ENCODE assay signal across 10 mouse cellular contexts in the genomic region with DNA sequence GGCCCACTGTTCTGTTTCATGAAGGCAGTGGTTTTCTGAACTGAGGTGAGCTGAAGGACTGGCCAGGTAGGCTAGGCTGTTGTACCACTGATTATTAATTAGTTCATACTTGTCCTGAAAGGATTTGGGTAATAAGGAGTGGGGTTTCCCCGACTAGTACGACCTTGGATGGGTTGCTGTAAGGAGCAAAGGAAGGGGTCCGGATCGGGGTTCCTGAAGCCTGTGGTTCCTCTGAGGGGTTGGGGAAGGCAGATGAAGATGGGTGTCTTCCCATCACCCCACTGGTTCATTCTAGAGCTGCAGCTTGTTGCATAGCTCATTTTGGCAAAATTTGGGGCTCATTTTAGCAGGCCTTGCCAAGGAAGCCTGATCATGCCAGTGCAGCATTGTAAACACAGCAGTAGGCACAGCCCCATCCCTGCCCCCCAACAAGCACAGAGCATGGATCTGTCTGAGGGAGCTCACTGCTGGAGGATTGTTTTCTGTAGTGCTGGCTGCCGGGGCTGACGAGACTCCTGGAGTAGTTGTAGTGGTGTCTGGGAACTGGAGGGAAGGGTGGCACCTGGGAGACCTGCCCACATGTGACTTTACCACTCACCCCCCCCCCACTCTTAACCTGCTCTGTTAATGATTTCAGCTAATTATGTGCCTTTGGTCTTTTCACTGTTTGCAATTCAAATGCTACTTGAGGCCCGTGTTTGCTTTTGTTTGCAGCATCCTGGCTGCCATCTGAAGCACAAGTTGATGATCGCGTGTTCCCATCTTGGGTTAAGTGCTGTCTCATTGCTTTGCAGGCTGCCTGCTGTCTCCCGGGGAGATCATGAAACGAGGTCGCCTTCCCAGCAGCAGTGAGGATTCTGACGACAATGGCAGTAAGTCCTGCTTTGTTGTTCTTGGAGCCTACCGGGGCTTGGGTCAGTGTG. TPM values are rescaled to one million over a fixed set of nuclear protein-coding genes. Genes with fewer than 3 reads are reported as not detected.
DNase-seq lines count a peak whose midpoint lies in the region; ATAC-seq and TF ChIP-seq lines count a peak whose summit lies in the region.
"Had no signal": no experiment of that assay in that cellular context is flagged by ENCODE, and none has a peak within 500 bp of the region (broad histone marks: within the 10 kb centered on the region; RNA-seq: fewer than 3 reads in every experiment).

No protein-coding gene starts in this region.

- 42% methylated on average over 14 of the region's 14 CpGs for WGBS in hindbrain, embryonic 10.5 days
- 38% methylated on average over 14 of the region's 14 CpGs for WGBS in hindbrain, embryonic 11.5 days
- WGBS in hindbrain, embryonic 16.5 days = 30% methylated on average over 14 of the region's 14 CpGs
- WGBS in limb, embryonic 10.5 days = 57% methylated on average over 14 of the region's 14 CpGs
- WGBS in olfactory bulb, adult 2 months = 28% methylated on average over 14 of the region's 14 CpGs

- ATAC-seq in hindbrain, embryonic 11.5 days (ENCODE audit: low FRiP score) = no peak
- ATAC-seq in hindbrain, embryonic 16.5 days = peak; percentile 53; the same call in 1 of the 2 replicates
- ATAC-seq in inflammation-experienced regulatory T-cells, adult 6 months = no peak

- no peaks in the 10 kb centered on the region for H3K9me3 ChIP-seq in hindbrain, embryonic 10.5 days
- H3K9me3 ChIP-seq in hindbrain, embryonic 11.5 days (ENCODE audit: control insufficient read depth, low read length) = no peaks in the 10 kb centered on the region
- no peaks in the 10 kb centered on the region for H3K9me3 ChIP-seq in hindbrain, embryonic 16.5 days (ENCODE audit: control insufficient read depth, low read length)
- H3K9me3 ChIP-seq in limb, embryonic 10.5 days (replicated peaks) = no peaks in the 10 kb centered on the region
- H3K9me3 ChIP-seq: limb, embryonic 15.5 days had no signal

- intact Hi-C loops in left cerebral cortex, postnatal 14 days (cut with DNase I) = no loop called here

- H3K27ac ChIP-seq in hindbrain, embryonic 10.5 days = peak overlapping the region; percentile 56; the same call in 1 of the 2 replicates
- H3K27ac ChIP-seq in hindbrain, embryonic 11.5 days (ENCODE audit: low read depth, low read length) = no peak overlapping the region
- no peak overlapping the region for H3K27ac ChIP-seq in hindbrain, embryonic 16.5 days (ENCODE audit: low read depth, low read length)
- H3K27ac ChIP-seq in limb, embryonic 10.5 days = peak overlapping the region; percentile 12; the same call in 1 of the 2 replicates
- H3K27ac ChIP-seq in olfactory bulb, adult 2 months (ENCODE audit: insufficient read depth, low read depth, low read length) = peak overlapping the region; percentile 83
- H3K27ac ChIP-seq: limb, embryonic 15.5 days had no signal

- no peak for DNase-seq in hindbrain, embryonic 10.5 days (ENCODE audit: low spot score)
- DNase-seq in hindbrain, embryonic 11.5 days (ENCODE audit: low spot score) = no peak
- DNase-seq in limb, embryonic 10.5 days (ENCODE audit: low spot score) = no peak
- no peak for DNase-seq in cerebellum, adult 8-10 months
- no peak for DNase-seq in left cerebral cortex, postnatal 14 days (ENCODE audit: low spot score in 2 of 2)

- peaks cover 25% of the 10 kb centered on the region; the same call in 1 of the 2 replicates for H3K36me3 ChIP-seq in hindbrain, embryonic 10.5 days
- no peaks in the 10 kb centered on the region for H3K36me3 ChIP-seq in hindbrain, embryonic 11.5 days (ENCODE audit: control insufficient read depth, insufficient read depth, low read length)
- no peaks in the 10 kb centered on the region for H3K36me3 ChIP-seq in hindbrain, embryonic 16.5 days (ENCODE audit: control insufficient read depth, insufficient read depth, low read length)
- H3K36me3 ChIP-seq in limb, embryonic 10.5 days = no peaks in the 10 kb centered on the region
- H3K36me3 ChIP-seq: limb, embryonic 15.5 days had no signal

- TF ChIP-seq CTCF in olfactory bulb, adult 2 months (IDR thresholded peaks at IDR 0.05; ENCODE audit: insufficient read depth, low read depth, low read length) = no peak

- H3K9ac ChIP-seq in hindbrain, embryonic 11.5 days (ENCODE audit: low read depth, low read length) = no peak overlapping the region
- no peak overlapping the region for H3K9ac ChIP-seq in hindbrain, embryonic 16.5 days (ENCODE audit: low read depth, low read length)
- H3K9ac ChIP-seq: limb, embryonic 15.5 days had no signal

- H3K27me3 ChIP-seq in hindbrain, embryonic 10.5 days (ENCODE audit: insufficient read depth, poor library complexity, severe bottlenecking) = no peaks in the 10 kb centered on the region
- H3K27me3 ChIP-seq in hindbrain, embryonic 11.5 days (ENCODE audit: control insufficient read depth, insufficient read depth, low read length) = no peaks in the 10 kb centered on the region
- no peaks in the 10 kb centered on the region for H3K27me3 ChIP-seq in hindbrain, embryonic 16.5 days (replicated peaks; ENCODE audit: control insufficient read depth, insufficient read depth, low read length)
- no peaks in the 10 kb centered on the region for H3K27me3 ChIP-seq in limb, embryonic 10.5 days (ENCODE audit: low read depth, poor library complexity, severe bottlenecking)
- H3K27me3 ChIP-seq: CH12.LX; limb, embryonic 15.5 days had no signal

- no peak overlapping the region for H3K4me2 ChIP-seq in hindbrain, embryonic 11.5 days (replicated peaks; ENCODE audit: low read depth, low read length)
- H3K4me2 ChIP-seq in hindbrain, embryonic 16.5 days (ENCODE audit: low read length) = no peak overlapping the region
- H3K4me2 ChIP-seq: limb, embryonic 15.5 days had no signal

- no peak overlapping the region for H3K4me3 ChIP-seq in hindbrain, embryonic 10.5 days
- no peak overlapping the region for H3K4me3 ChIP-seq in hindbrain, embryonic 11.5 days (ENCODE audit: low read depth, low read length)
- no peak overlapping the region for H3K4me3 ChIP-seq in hindbrain, embryonic 16.5 days (ENCODE audit: low read length)
- H3K4me3 ChIP-seq in limb, embryonic 10.5 days = no peak overlapping the region
- H3K4me3 ChIP-seq in olfactory bulb, adult 2 months (ENCODE audit: insufficient read depth, low read depth, low read length) = no peak overlapping the region
- H3K4me3 ChIP-seq: limb, embryonic 15.5 days had no signal

- H3K4me1 ChIP-seq in hindbrain, embryonic 10.5 days (replicated peaks) = peaks cover 58% of the 10 kb centered on the region
- H3K4me1 ChIP-seq in hindbrain, embryonic 11.5 days (replicated peaks; ENCODE audit: control insufficient read depth, insufficient read depth, low read length) = 0 out of 2 replicates have a peak, but pooled peaks cover 3% of the 10 kb centered on the region
- peaks cover 14% of the 10 kb centered on the region for H3K4me1 ChIP-seq in hindbrain, embryonic 16.5 days (ENCODE audit: control insufficient read depth, insufficient read depth, low read depth, low read length)
- H3K4me1 ChIP-seq in limb, embryonic 10.5 days = peaks cover 51% of the 10 kb centered on the region
- H3K4me1 ChIP-seq in olfactory bulb, adult 2 months (ENCODE audit: control insufficient read depth, insufficient read depth, low read length) = peaks cover 54% of the 10 kb centered on the region

- TF ChIP-seq POLR2A in olfactory bulb, adult 2 months (IDR thresholded peaks at IDR 0.05; ENCODE audit: insufficient read depth, low read depth, low read length) = no peak

RNA-seq across cellular contexts. Expression of gene Jade1, which starts 25.1 kb away (rescaled TPM):
- polyA plus RNA-seq in hindbrain, embryonic 10.5 days (2016; fragmentation: Nextera tagmentation; extraction: Ambion mirVana) = 12.2 and 19.1 TPM in 2 replicates
- 12.1 and 13.0 TPM in 2 replicates for polyA plus RNA-seq in hindbrain, embryonic 11.5 days (2014; fragmentation: Nextera tagmentation; extraction: Ambion mirVana)
- polyA plus RNA-seq in hindbrain, embryonic 16.5 days (2015; fragmentation: Nextera tagmentation; extraction: Ambion mirVana) = 12.7 TPM in 2 replicates
- polyA plus RNA-seq in limb, embryonic 10.5 days (2016; fragmentation: Nextera tagmentation; extraction: Ambion mirVana) = 16.4 and 17.6 TPM in 2 replicates
- not detected in 2 replicates for polyA plus RNA-seq in olfactory bulb, adult 2 months (2012; ENCODE audit: insufficient read depth, insufficient read length, low replicate concordance, missing spikeins)
- 10 to 100 TPM in 2 of 3 experiments, 1 to 10 TPM in 1; 5.1 to 10.7 (median 10.3) TPM for polyA plus RNA-seq in inflammation-experienced regulatory T-cells, adult 6 months (2017; shearing (Covaris generic))
- 10 to 100 TPM; 28.6 to 30.1 TPM for total RNA-seq in left cerebral cortex, postnatal 14 days (2021)

Comparison
In these comparisons a context has a peak if more than half of its experiments do, and no peak if none do; other contexts are left out.
1. H3K27ac ChIP-seq: peak in hindbrain, embryonic 10.5 days (single experiment), limb, embryonic 10.5 days (single experiment) and olfactory bulb, adult 2 months (single experiment); none in hindbrain, embryonic 11.5 days (single experiment) and hindbrain, embryonic 16.5 days (single experiment).